Mouse (Mus musculus) limb, embryonic 14.5 days (tissue): ENCODE measurements at regions not wholly inside any gene's neighbourhood (a gene's known extent, or its start where the extent isn't known, plus 50 kb on each side); places are given as distances from the start of the nearest gene placed in this dataset. TPM values are rescaled to one million over a fixed set of nuclear protein-coding genes. Genes with fewer than 3 reads are reported as not detected.

Experiments
- ATAC-seq: fragments of 200-750 bp; cut with Nextera tagmentation; 2 replicates; pipeline ENCODE4 v1.8.0; 2017; ENCODE audit warnings: low read depth, moderate number of reproducible peaks, moderate TSS enrichment; ENCODE audit not compliant: low FRiP score
- DNase-seq: peaks from one replicate; pipeline ENCODE4 v3.0.0-alpha.2; 2015; ENCODE audit warnings: low spot score
- H3K27ac ChIP-seq: fragments of 300-500 bp; sonication (generic); replicated peaks from 2 replicates; pipeline ENCODE4 v1.5.1; 2014; ENCODE audit warnings: low read depth, mild to moderate bottlenecking, low read length, moderate library complexity, mixed read lengths
- H3K27me3 ChIP-seq: fragments of 300-500 bp; sonication (generic); 2 replicates; pipeline ENCODE4 v1.6.1; 2014; ENCODE audit warnings: low read length, mixed read lengths; ENCODE audit not compliant: control insufficient read depth, insufficient read depth
- H3K36me3 ChIP-seq: fragments of 300-500 bp; sonication (generic); 2 replicates; pipeline ENCODE4 v1.6.1; 2014; ENCODE audit warnings: mild to moderate bottlenecking, low read length, moderate library complexity, mixed read lengths; ENCODE audit not compliant: control insufficient read depth, insufficient read depth
- H3K4me1 ChIP-seq: fragments of 300-500 bp; sonication (generic); 2 replicates; pipeline ENCODE4 v1.6.1; 2014; ENCODE audit warnings: antibody characterized with exemption, low read length, mixed read lengths; ENCODE audit not compliant: control insufficient read depth, insufficient read depth
- H3K4me2 ChIP-seq: fragments of 300-500 bp; sonication (generic); replicated peaks from 2 replicates; pipeline ENCODE4 v1.6.1; 2014; ENCODE audit warnings: low read depth, mild to moderate bottlenecking, low read length, moderate library complexity; ENCODE audit not compliant: severe bottlenecking
- H3K4me3 ChIP-seq: fragments of 300-500 bp; sonication (generic); replicated peaks from 2 replicates; pipeline ENCODE4 v1.5.1; 2014; ENCODE audit warnings: low read length
- H3K9ac ChIP-seq: fragments of 300-500 bp; sonication (generic); 2 replicates; pipeline ENCODE4 v1.6.1; 2014; ENCODE audit warnings: mild to moderate bottlenecking, low read depth, low read length, moderate library complexity; ENCODE audit not compliant: severe bottlenecking
- H3K9me3 ChIP-seq: fragments of 300-500 bp; sonication (generic); 2 replicates; pipeline ENCODE4 v1.6.1; 2016; ENCODE audit warnings: low read length; ENCODE audit not compliant: control insufficient read depth
- POLR2A ChIP-seq: fragments of 200-500 bp; IDR thresholded peaks from 2 replicates; pipeline ENCODE4 v1.8.0; 2012; ENCODE audit warnings: inconsistent platforms, mild to moderate bottlenecking, moderate library complexity, borderline replicate concordance; ENCODE audit not compliant: insufficient read depth, insufficient read length; ENCODE audit errors: extremely low read depth
- WGBS: fragments of 180-500 bp; shearing (Covaris S2); extraction: QIAGEN DNeasy Blood & Tissue Kit; methylation state at CpG from one replicate; pipeline ENCODE4 v1.1.7; 2014; 5-methylcytosine and 5-hydroxymethylcytosine counted together
- microRNA counts: library from miRNA; unstranded; fragments of <30 nt; microRNA quantifications from one replicate; lab custom pipeline; 2016
- microRNA-seq: library from miRNA; unstranded; fragments of <30 nt; microRNA quantifications from one replicate; pipeline ENCODE4, GENCODE M21; 2016

GRCm38 (mm10) chrX:19102911-19103310, 378.2 kb downstream of the Tex13c3 start:
- WGBS = 59% methylated on average over 2 of the region's 2 CpGs
- TF ChIP-seq POLR2A = no peak
- ATAC-seq (no peak), DNase-seq (no peak)
- no peak overlapping the region for H3K4me3 ChIP-seq
- no peaks in the 10 kb centered on the region for H3K27me3 ChIP-seq
- no peaks in the 10 kb centered on the region for H3K9me3 ChIP-seq
- H3K4me1 ChIP-seq = no peaks in the 10 kb centered on the region
- no peaks in the 10 kb centered on the region for H3K36me3 ChIP-seq
- H3K9ac ChIP-seq = no peak overlapping the region
- H3K4me2 ChIP-seq = no peak overlapping the region
- H3K27ac ChIP-seq = no peak overlapping the region

- ATAC-seq = no peak
- no peak for TF ChIP-seq POLR2A
- no peak overlapping the region for H3K27ac ChIP-seq
- no peaks in the 10 kb centered on the region for H3K4me1 ChIP-seq
- no peaks in the 10 kb centered on the region for H3K27me3 ChIP-seq
- no peak overlapping the region for H3K4me2 ChIP-seq
- no peak overlapping the region for H3K9ac ChIP-seq
- no peaks in the 10 kb centered on the region for H3K36me3 ChIP-seq
- no peak for DNase-seq
- no peaks in the 10 kb centered on the region for H3K9me3 ChIP-seq
- no peak overlapping the region for H3K4me3 ChIP-seq
These were observed 385.2 kb downstream of the Tex13c3 start for GRCm38 (mm10) chrX:19095960-19096359.

DNA sequence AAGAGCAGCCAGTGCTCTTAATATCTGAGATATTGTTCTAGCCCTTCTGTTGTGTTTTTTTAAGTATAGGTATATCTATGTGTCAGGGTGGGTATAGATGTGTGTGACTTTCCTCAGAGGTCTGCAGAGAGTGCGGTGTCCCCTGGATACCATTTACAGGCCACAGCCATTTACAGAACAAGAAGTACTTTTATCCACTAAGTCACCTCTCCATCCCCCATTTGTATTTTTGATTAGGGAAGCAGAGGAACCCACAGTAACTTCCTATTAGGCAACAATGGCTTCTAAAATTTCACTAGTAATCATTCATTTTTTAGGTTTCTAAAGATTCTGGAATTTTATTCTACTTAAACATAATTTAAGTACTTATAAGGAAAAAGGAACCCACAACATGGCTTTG, 396.7 kb downstream of the Tex13c3 start:
- 86% methylated on average over 1 of the region's 1 CpGs for WGBS

GRCm38 (mm10) chrX:19080021-19080420, 401.1 kb downstream of the Tex13c3 start:
- H3K9ac ChIP-seq = no peak overlapping the region
- ATAC-seq (no peak), DNase-seq (no peak)
- no peak for TF ChIP-seq POLR2A
- no peaks in the 10 kb centered on the region for H3K27me3 ChIP-seq
- no peaks in the 10 kb centered on the region for H3K4me1 ChIP-seq
- H3K36me3 ChIP-seq = no peaks in the 10 kb centered on the region
- H3K4me2 ChIP-seq = no peak overlapping the region
- no peak overlapping the region for H3K27ac ChIP-seq
- WGBS = 60% methylated on average over 2 of the region's 2 CpGs
- no peaks in the 10 kb centered on the region for H3K9me3 ChIP-seq
- H3K4me3 ChIP-seq = no peak overlapping the region

More for the DNA sequence above, 396.7 kb downstream of the Tex13c3 start:
- DNase-seq (no peak), ATAC-seq (no peak)
- H3K9me3 ChIP-seq = no peaks in the 10 kb centered on the region
- H3K27ac ChIP-seq = no peak overlapping the region
- H3K4me3 ChIP-seq = no peak overlapping the region
- no peaks in the 10 kb centered on the region for H3K27me3 ChIP-seq
- no peaks in the 10 kb centered on the region for H3K4me1 ChIP-seq
- no peaks in the 10 kb centered on the region for H3K36me3 ChIP-seq
- no peak overlapping the region for H3K4me2 ChIP-seq
- TF ChIP-seq POLR2A = no peak
- H3K9ac ChIP-seq = no peak overlapping the region

MicroRNAs in the stretch of these regions (microRNA counts, 519-probe panel; counts per million panel counts)
- microRNA mmu-miR-221 (lab: Ali Mortazavi, UCI) = 2,013 counts per million, percentile 26 among the panel's probes with 10 or more counts
- not detected for microRNA mmu-miR-222 (lab: Ali Mortazavi, UCI)

Small RNA genes lying in the stretch of these regions (microRNA-seq; reads per million reads assigned to microRNA genes)
- gene Mir221 = 228 reads per million, percentile 57 among the genes with 10 or more reads in this experiment
- gene Mir222 = 120 reads per million, percentile 48 among the genes with 10 or more reads in this experiment
